Mouse (Mus musculus): Measurements from ENCODE around the gene Myo10. TPM values are rescaled to one million over a fixed set of nuclear protein-coding genes. Genes with fewer than 3 reads are reported as not detected.

The Myo10 gene
- polyA plus RNA-seq, 1 experiment from 2014 or later = 39.8 TPM

DNA sequence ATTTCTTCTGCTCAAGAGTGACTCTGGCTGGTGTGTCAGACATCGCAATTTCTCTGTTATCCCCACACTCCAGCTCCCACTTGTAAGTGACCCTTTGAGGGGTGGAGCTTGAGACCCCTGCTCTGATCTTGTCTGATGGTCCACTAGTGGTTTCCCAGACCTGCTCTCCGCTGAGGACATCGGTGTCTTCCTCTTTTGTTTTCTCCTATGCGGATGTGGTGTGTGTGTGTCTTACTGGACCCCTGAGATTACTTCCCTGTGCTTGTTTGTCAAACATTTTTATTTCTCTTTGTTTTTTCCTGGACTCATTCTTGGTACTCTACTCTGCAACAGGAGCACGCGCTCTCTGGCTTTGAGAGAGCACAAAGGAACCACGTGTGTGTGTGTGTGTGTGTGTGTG, 239.6 kb downstream of the Myo10 start:
- 88% methylated on average over 7 of the region's 7 CpGs for WGBS
- no peaks in the 10 kb centered on the region for H3K36me3 ChIP-seq

More for the DNA sequence above, 239.6 kb downstream of the Myo10 start:
- Histone ChIP-seq H3K27ac (no peak overlapping the region), H3K9me3 (no peaks in the 10 kb centered on the region), H3K27me3 (no peaks in the 10 kb centered on the region), H3K9ac (no peak overlapping the region), H3K4me2 (replicated peaks) (no peak overlapping the region), H3K4me1 (no peaks in the 10 kb centered on the region), H3K4me3 (no peak overlapping the region)
- no peak for ATAC-seq (ENCODE audit: insufficient number of reproducible peaks, insufficient read depth, low FRiP score, low TSS enrichment)

Other genes with a start within 250 kb of the Myo10 start
- 146 and 177 TPM in 2 replicates for gene Basp1, start 208.8 kb upstream of the Myo10 start, polyA plus RNA-seq (2016; fragmentation: Nextera tagmentation; extraction: Ambion mirVana)
- 4.5 and 4.6 TPM in 2 replicates for gene Retreg1, start 220.7 kb downstream of the Myo10 start, polyA plus RNA-seq (2016; fragmentation: Nextera tagmentation; extraction: Ambion mirVana)

All from embryonic facial prominence, embryonic 12.5 days (tissue).